Mouse (Mus musculus) hindbrain, embryonic 13.5 days (tissue): ENCODE measurements around the gene Lrmda. TPM values are rescaled to one million over a fixed set of nuclear protein-coding genes. Genes with fewer than 3 reads are reported as not detected.

ENCODE experiments used
- ATAC-seq: fragments of 200-750 bp; cut with Nextera tagmentation; 2 replicates; pipeline ENCODE4 v1.8.0; 2017; ENCODE audit warnings: moderate TSS enrichment; ENCODE audit not compliant: low FRiP score
- H3K27ac ChIP-seq: fragments of 300-500 bp; sonication (generic); 2 replicates; pipeline ENCODE4 v1.5.1; 2015; ENCODE audit warnings: inconsistent platforms, mild to moderate bottlenecking, moderate library complexity
- H3K27me3 ChIP-seq: fragments of 300-500 bp; sonication (generic); 2 replicates; pipeline ENCODE4 v1.6.1; 2015; ENCODE audit warnings: mild to moderate bottlenecking, inconsistent platforms
- H3K36me3 ChIP-seq: fragments of 300-500 bp; sonication (generic); 2 replicates; pipeline ENCODE4 v1.6.1; 2015; ENCODE audit warnings: mild to moderate bottlenecking, inconsistent platforms
- H3K4me1 ChIP-seq: fragments of 300-500 bp; sonication (generic); replicated peaks from 2 replicates; pipeline ENCODE4 v1.6.1; 2015; ENCODE audit warnings: inconsistent platforms
- H3K4me2 ChIP-seq: fragments of 300-500 bp; sonication (generic); 2 replicates; pipeline ENCODE4 v1.6.1; 2015; ENCODE audit warnings: inconsistent platforms, mild to moderate bottlenecking, moderate library complexity
- H3K4me3 ChIP-seq: fragments of 300-500 bp; sonication (generic); 2 replicates; pipeline ENCODE4 v1.5.1; 2015; ENCODE audit warnings: mild to moderate bottlenecking, inconsistent platforms
- H3K9ac ChIP-seq: fragments of 300-500 bp; sonication (generic); 2 replicates; pipeline ENCODE4 v1.6.1; 2015; ENCODE audit warnings: mild to moderate bottlenecking, inconsistent platforms
- H3K9me3 ChIP-seq: fragments of 300-500 bp; sonication (generic); 2 replicates; pipeline ENCODE4 v1.6.1; 2016; ENCODE audit warnings: inconsistent platforms
- WGBS: fragments of 180-500 bp; shearing (Covaris S2); methylation state at CpG from one replicate; pipeline ENCODE4 v1.1.7; 2015; 5-methylcytosine and 5-hydroxymethylcytosine counted together
- polyA plus RNA-seq: library from polyadenylated mRNA; unstranded; fragments of >200 nt; fragmentation: Nextera tagmentation; extraction: Ambion mirVana; gene quantifications from 2 replicates; pipeline ENCODE4 v1.2.1, GENCODE M21; 2015

Gene Lrmda
- polyA plus RNA-seq, 1 experiment from 2014 or later = 0.16 TPM

DNA sequence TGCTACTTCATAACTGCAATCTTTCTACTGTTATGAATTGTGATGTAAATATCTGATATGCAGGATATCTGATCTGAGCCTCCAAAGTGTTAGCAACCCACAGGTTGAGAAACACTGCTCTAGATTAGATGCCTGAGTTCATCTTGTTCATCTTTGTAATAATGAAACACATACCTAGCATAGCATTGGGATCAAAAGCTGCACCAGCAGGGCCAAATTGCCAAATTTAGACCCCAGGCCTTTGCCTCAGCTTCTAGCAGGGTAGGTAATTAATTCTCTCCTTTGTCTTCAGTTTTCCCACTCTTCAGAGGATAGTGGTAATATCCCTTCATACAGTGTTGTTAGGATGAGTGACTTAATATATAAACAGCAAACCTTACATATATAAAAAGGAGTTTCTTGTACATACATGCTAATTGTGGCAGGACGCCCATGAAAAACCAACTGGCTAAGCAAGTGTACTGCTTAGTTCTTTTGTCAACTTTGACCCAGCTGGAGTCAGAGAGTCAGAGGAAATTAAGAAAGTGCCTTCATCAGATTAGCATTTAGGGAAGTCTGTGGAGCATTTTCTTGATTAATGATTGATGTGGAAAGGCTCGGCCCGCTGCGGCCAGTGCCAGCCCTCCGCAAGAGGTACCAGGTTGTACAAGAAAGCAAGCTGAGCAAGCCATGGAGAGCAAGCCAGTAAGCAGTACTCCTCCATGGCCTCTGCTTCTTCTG lies 315.7 kb downstream of the Lrmda start:
- Histone ChIP-seq H3K4me1 (peaks cover 5% of the 10 kb centered on the region), H3K9me3 (no peaks in the 10 kb centered on the region), H3K36me3 (no peaks in the 10 kb centered on the region), H3K27ac (no peak overlapping the region), H3K27me3 (0 out of 2 replicates have a peak, but pooled peaks cover 4% of the 10 kb centered on the region), H3K4me3 (no peak overlapping the region), H3K9ac (no peak overlapping the region), H3K4me2 (no peak overlapping the region)
- no peak for ATAC-seq
- 83% methylated on average over 5 of the region's 5 CpGs for WGBS

DNA sequence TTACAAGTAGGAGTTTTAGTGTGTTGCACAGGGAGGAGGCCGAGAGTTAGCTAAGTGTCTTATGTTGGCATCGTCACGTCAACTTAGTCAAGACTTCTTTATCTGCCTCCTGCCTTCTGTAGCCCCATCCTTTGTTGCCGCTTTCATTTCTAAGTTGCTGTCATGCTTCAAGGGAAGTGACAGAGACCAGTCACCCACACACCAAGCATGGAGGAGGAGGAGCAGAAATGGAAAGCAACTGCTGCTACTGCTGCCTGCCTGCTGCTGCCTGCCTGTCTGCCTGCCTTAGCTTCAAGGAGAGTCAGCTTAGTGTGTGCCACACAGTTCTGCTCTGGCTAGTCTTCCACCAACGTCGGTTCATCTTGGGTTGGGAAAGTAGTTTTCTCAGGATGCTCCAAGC lies 319.7 kb downstream of the Lrmda start:
- H3K9ac ChIP-seq = no peak overlapping the region
- ATAC-seq = no peak
- peaks cover 13% of the 10 kb centered on the region for H3K4me1 ChIP-seq

DNA sequence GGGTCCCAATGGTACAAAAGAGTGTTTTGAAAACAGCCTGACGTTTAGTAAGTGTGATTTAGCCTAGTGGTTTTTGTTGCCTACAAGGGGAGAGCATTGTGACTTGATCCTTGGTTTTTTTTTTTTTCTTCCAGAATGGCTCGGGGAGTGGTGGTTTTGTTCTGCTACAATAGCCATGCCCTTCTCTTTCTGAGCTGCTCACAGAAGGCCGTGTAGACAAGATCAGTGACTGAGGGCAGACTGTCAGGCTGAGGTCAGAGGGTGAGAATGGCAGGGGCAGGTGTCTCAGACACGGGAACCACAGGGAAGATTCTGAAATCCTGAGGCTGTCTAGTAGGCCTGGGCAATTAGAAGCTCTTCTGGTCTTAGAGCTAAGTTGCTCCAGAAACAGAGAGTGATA lies 323.8 kb downstream of the Lrmda start:
- 7% methylated on average over 4 of the region's 4 CpGs for WGBS
- H3K27ac ChIP-seq = no peak overlapping the region
- no peak overlapping the region for H3K9ac ChIP-seq
- H3K9me3 ChIP-seq = no peaks in the 10 kb centered on the region
- no peak overlapping the region for H3K4me3 ChIP-seq
- ATAC-seq = no peak
- no peak overlapping the region for H3K4me2 ChIP-seq
- H3K27me3 ChIP-seq = peaks cover 7% of the 10 kb centered on the region; the same call in 1 of the 2 replicates
- no peaks in the 10 kb centered on the region for H3K36me3 ChIP-seq
- H3K4me1 ChIP-seq = peaks cover 13% of the 10 kb centered on the region

More for the DNA sequence above, 319.7 kb downstream of the Lrmda start:
- H3K27me3 ChIP-seq = 0 out of 2 replicates have a peak, but pooled peaks cover 8% of the 10 kb centered on the region
- 69% methylated on average over 6 of the region's 6 CpGs for WGBS
- no peak overlapping the region for H3K4me2 ChIP-seq
- no peaks in the 10 kb centered on the region for H3K9me3 ChIP-seq
- H3K36me3 ChIP-seq = no peaks in the 10 kb centered on the region
- no peak overlapping the region for H3K4me3 ChIP-seq
- no peak overlapping the region for H3K27ac ChIP-seq

DNA sequence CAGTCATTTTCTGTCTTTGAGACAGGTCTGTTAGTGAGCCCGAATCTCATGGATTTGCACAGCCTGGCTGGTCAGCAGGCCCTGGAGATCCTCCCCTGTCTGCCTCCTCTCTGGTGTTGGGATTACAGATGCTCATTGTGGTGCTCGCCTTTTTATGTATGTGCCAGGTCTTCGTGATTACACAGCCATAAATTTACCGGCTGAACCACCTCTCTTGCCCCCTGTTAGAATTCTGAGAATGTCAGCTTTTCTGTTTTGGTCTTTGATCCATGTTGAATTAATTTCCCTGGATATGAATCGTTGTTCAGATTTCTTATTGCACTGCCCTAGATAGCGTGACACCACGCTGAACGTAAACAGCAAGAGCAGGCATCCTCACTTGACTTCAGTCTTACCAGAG lies 325.7 kb downstream of the Lrmda start:
- H3K4me2 ChIP-seq = no peak overlapping the region
- H3K4me3 ChIP-seq = no peak overlapping the region
- 72% methylated on average over 8 of the region's 8 CpGs for WGBS
- peaks cover 9% of the 10 kb centered on the region; the same call in 1 of the 2 replicates for H3K27me3 ChIP-seq
- no peaks in the 10 kb centered on the region for H3K36me3 ChIP-seq
- H3K27ac ChIP-seq = no peak overlapping the region
- no peaks in the 10 kb centered on the region for H3K9me3 ChIP-seq
- no peak for ATAC-seq
- no peak overlapping the region for H3K9ac ChIP-seq
- peaks cover 8% of the 10 kb centered on the region; the same call in 1 of the 2 replicates for H3K4me1 ChIP-seq

DNA sequence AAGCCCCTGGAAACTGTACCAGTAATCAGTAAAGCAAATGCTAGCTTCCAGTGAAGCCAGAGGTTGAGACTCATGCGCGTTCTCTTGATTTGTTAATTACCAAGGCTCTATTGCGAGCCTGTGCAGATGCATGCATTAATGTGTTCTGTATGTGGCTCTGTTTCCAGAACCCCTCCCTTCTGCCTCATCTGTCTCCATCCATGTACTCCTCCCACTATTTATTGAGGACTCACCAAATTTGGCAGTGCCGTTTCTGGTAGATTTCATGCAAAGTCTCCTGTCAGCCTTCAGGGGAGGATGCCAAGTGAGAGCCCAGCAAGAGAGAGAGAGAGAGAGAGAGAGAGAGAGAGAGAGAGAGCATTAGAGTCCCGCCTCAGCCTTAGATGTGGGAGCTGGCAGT lies 334.1 kb downstream of the Lrmda start:
- H3K27ac ChIP-seq = no peak overlapping the region
- no peak overlapping the region for H3K4me2 ChIP-seq
- H3K4me3 ChIP-seq = no peak overlapping the region
- H3K27me3 ChIP-seq = 0 out of 2 replicates have a peak, but pooled peaks cover 9% of the 10 kb centered on the region
- no peaks in the 10 kb centered on the region for H3K36me3 ChIP-seq
- no peaks in the 10 kb centered on the region for H3K9me3 ChIP-seq
- peaks cover 21% of the 10 kb centered on the region for H3K4me1 ChIP-seq
- WGBS = 55% methylated on average over 5 of the region's 5 CpGs
- no peak for ATAC-seq
- no peak overlapping the region for H3K9ac ChIP-seq

DNA sequence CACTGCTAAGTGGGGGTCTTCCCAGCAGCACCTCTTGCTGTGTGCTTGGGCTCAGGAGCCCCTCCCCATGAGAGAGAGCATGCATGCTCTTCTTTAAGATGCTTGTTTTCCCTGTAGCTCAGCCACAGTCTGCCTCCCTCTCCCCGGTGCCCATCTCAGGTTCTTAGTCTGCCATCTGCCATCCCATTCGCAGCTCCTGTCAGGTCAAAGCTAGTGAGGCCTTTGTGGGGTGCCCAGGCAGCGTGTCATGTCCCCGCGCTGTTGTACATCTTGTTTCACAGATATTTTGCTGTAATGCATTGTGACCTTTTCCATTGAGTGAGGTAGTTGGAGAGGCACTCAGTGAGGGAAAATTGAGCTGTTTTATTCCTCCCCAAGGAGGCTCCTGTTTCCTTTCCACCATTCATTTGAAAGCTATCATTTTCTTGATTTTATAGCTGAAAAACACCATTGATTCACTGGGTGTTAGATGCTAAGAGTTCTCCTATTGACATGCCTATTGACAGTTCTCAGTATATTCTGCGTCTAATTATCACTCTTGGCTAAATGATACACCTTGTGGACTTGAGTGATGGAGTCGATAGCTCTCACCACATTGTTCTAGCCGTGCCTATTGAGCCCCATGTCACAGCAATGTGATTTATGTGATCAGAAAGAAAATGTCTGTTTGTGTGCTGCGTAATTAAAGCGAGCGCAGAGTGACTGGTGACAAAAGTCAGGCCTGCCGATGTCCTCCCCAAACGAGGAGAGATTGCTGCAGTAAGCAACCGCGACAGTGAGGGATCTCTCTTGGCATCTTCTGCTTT lies 335.5 kb downstream of the Lrmda start:
- ATAC-seq = peak; percentile 59; the same call in 1 of the 2 replicates
- WGBS = 39% methylated on average over 15 of the region's 15 CpGs
- Histone ChIP-seq H3K27ac (no peak overlapping the region), H3K4me2 (no peak overlapping the region), H3K9ac (no peak overlapping the region), H3K27me3 (0 out of 2 replicates have a peak, but pooled peaks cover 7% of the 10 kb centered on the region), H3K36me3 (no peaks in the 10 kb centered on the region), H3K9me3 (no peaks in the 10 kb centered on the region), H3K4me1 (peaks cover 24% of the 10 kb centered on the region), H3K4me3 (no peak overlapping the region)

DNA sequence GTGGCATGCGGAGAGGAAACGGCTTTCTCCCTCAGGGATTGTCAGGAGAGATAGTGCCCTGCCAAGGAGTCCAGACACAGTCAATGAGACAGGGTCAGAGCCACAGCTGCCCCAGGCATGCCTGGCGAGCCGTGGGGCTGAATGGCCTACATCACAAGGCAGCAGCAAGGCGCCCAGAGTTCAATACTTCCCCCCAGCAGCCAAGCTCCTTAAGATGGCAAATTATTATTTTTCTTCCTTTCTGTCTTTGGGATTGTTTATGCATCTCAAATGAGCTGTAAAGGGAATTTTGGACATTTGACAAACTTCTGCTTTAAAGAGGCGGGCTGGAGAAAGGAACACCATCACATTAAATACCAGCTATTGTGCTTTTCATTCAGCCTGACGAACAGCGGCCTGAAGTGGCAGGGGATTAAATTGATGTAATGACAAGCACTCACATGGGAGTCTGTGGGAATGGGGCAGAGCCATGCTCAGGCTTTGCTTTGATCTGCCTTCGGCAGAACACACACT lies 338.5 kb downstream of the Lrmda start:
- Histone ChIP-seq H3K4me2 (no peak overlapping the region), H3K9ac (no peak overlapping the region), H3K4me1 (peaks cover 32% of the 10 kb centered on the region), H3K4me3 (no peak overlapping the region), H3K27ac (no peak overlapping the region), H3K9me3 (no peaks in the 10 kb centered on the region), H3K27me3 (0 out of 2 replicates have a peak, but pooled peaks cover 7% of the 10 kb centered on the region), H3K36me3 (no peaks in the 10 kb centered on the region)
- WGBS = 14% methylated on average over 9 of the region's 9 CpGs
- 0 out of 2 replicates have a peak, but pooled peaks have one; percentile 28 for ATAC-seq

DNA sequence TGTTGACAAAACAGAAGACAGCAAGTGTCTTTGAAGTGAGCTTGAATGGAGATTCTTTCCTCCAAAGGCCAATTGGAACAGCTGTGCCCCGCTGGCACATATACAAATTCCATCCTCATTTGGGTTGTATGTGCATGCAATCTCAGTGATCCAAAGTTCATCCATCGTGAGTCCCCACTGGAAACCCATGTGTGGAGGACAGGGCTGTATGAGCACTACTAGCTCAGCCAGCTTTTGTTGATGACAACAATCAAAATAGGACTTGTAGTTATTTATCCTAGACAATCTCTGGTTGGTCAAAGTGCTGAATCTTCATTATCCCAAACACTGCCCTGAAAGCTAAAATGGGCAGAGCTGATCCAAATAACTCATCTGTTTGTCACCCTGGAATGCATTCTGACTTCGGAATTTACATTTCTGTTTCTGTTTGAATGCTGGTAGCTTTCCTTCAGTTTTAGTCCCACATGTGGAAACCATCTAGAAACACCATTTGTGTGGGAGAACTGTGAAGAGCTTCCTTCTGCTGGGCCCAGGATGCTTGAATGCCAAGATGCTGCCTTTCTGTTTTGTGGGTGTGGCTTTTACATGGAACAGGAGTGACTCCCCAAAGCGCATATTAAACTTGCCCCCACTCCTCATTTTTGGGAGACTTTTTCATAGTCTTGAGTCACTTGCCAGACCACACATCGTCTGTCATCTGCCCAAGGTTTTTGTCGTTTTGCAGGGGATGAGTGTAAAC lies 344.7 kb downstream of the Lrmda start:
- Histone ChIP-seq H3K4me3 (no peak overlapping the region), H3K9ac (no peak overlapping the region), H3K27ac (no peak overlapping the region), H3K27me3 (no peaks in the 10 kb centered on the region), H3K9me3 (no peaks in the 10 kb centered on the region), H3K4me1 (peaks cover 8% of the 10 kb centered on the region; the same call in 1 of the 2 replicates), H3K36me3 (no peaks in the 10 kb centered on the region), H3K4me2 (no peak overlapping the region)
- WGBS = 85% methylated on average over 6 of the region's 6 CpGs
- ATAC-seq = no peak

DNA sequence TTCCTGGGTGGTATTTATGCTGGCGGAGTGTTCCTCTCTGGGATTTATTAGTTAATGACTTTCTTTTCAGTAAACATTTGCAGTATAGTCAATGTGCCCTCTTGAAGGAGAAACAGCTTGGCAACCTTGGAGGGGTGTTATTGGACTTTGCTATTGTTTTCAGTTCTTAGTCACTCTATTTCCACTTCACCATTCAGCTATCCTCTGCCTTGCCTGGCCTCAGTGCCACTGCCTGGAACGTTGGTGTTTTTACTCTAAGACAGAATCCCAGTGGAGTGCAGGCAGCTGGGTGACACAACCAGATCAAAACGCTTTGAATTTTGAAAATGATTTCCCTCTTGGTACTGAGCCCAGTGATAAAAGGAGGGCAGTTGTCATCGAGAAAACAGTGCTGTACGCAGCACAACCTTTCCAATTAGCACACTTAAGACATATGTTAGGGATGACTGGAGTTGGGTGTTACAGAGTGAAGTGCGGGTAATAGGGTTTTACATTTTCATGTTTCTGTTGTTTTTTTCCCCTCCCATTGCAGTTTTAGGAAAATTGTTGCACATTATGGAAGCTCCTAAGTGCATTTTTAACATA lies 345.4 kb downstream of the Lrmda start:
- ATAC-seq = no peak
- Histone ChIP-seq H3K4me1 (peaks cover 8% of the 10 kb centered on the region; the same call in 1 of the 2 replicates), H3K27ac (no peak overlapping the region), H3K27me3 (no peaks in the 10 kb centered on the region), H3K4me2 (no peak overlapping the region), H3K9me3 (no peaks in the 10 kb centered on the region), H3K9ac (no peak overlapping the region), H3K36me3 (no peaks in the 10 kb centered on the region), H3K4me3 (no peak overlapping the region)
- WGBS = 73% methylated on average over 6 of the region's 6 CpGs

DNA sequence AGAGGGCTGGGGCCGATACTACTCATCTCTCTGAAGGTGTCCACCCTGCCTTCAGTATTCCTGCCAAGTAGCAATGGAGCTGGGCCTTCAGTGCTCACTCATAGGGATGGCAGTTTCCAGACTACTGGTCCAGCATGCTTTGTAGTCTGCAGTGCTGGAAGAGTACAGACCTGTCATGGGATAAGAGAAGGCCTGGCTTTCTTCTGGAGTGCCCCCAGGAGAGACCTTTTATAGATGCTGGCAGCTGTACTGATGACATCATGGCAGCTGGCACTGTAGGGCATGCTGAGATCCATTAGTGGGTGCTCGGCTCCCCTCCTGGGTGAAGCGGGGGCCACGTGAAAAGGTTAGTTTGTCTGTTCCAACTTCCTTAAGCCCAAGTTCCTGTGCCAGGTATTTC lies 348.1 kb downstream of the Lrmda start:
- H3K4me1 ChIP-seq = peaks cover 3% of the 10 kb centered on the region; the same call in 1 of the 2 replicates
- 80% methylated on average over 4 of the region's 4 CpGs for WGBS
- no peak overlapping the region for H3K9ac ChIP-seq
- H3K27ac ChIP-seq = no peak overlapping the region
- ATAC-seq = no peak
- no peaks in the 10 kb centered on the region for H3K36me3 ChIP-seq
- no peaks in the 10 kb centered on the region for H3K9me3 ChIP-seq
- no peak overlapping the region for H3K4me3 ChIP-seq
- H3K27me3 ChIP-seq = no peaks in the 10 kb centered on the region
- H3K4me2 ChIP-seq = no peak overlapping the region

DNA sequence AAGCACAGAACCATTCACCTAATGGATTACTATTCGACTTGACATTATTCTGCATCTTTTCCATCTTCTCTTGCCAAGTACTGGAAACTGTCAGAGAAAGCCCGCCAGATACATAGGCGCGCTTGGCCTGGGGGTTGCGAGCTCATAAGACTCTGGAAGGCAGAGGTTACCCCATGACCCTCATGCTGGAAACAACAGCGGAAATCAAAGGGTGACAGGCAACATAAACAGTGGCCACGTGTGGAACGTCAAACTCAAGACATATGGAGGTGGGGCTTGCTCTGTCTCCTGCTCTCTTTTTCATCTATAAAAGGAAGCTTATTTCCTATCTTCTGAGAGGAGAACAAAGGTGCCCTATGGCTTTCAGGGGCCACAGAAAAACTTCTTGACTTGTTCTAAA lies 351.6 kb downstream of the Lrmda start:
- no peaks in the 10 kb centered on the region for H3K9me3 ChIP-seq
- ATAC-seq = no peak
- no peak overlapping the region for H3K27ac ChIP-seq
- H3K36me3 ChIP-seq = no peaks in the 10 kb centered on the region
- 77% methylated on average over 8 of the region's 8 CpGs for WGBS
- H3K4me2 ChIP-seq = no peak overlapping the region
- no peaks in the 10 kb centered on the region for H3K4me1 ChIP-seq
- no peaks in the 10 kb centered on the region for H3K27me3 ChIP-seq
- H3K9ac ChIP-seq = no peak overlapping the region
- H3K4me3 ChIP-seq = no peak overlapping the region
